Mouse (Mus musculus): Measurements from ENCODE around the gene Dapk1.

DNA sequence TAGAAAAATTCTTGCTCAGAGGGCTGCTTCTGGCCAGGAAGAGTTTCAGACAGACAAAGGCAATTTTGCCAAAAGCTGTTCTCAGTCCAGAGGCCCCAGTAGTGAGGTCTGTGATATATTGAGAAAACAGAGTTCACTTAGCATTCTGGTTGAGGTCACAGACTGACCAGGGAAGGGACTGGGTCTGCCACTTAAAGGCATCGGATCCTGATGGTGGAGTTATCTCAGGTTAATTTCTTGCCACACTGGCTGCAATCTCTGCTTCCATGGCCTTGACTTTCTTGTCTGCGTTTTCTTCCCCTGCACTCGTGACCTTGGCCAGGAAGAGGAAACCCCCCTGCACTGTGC, 127.3 kb downstream of the Dapk1 start:
- TF ChIP-seq TAL1 (IDR thresholded peaks at IDR 0.05; ENCODE audit: low read length) (no peak), GATA1 (IDR thresholded peaks at IDR 0.05; ENCODE audit: low read length) (no peak)

All from erythroblast, embryonic 14.5 days (primary cell).